Mouse (Mus musculus): ENCODE data around the gene Aloxe3.

GRCm38 (mm10) chr11:69148451-69148960 lies 22.8 kb downstream of the Aloxe3 start:
- TF ChIP-seq CTCF (IDR thresholded peaks at IDR 0.05) (no peak), EP300 (IDR thresholded peaks at IDR 0.05) (no peak)

All from lung, postnatal 0 days (tissue).